9 mouse cellular contexts compared by ENCODE assay signal in the genomic region with DNA sequence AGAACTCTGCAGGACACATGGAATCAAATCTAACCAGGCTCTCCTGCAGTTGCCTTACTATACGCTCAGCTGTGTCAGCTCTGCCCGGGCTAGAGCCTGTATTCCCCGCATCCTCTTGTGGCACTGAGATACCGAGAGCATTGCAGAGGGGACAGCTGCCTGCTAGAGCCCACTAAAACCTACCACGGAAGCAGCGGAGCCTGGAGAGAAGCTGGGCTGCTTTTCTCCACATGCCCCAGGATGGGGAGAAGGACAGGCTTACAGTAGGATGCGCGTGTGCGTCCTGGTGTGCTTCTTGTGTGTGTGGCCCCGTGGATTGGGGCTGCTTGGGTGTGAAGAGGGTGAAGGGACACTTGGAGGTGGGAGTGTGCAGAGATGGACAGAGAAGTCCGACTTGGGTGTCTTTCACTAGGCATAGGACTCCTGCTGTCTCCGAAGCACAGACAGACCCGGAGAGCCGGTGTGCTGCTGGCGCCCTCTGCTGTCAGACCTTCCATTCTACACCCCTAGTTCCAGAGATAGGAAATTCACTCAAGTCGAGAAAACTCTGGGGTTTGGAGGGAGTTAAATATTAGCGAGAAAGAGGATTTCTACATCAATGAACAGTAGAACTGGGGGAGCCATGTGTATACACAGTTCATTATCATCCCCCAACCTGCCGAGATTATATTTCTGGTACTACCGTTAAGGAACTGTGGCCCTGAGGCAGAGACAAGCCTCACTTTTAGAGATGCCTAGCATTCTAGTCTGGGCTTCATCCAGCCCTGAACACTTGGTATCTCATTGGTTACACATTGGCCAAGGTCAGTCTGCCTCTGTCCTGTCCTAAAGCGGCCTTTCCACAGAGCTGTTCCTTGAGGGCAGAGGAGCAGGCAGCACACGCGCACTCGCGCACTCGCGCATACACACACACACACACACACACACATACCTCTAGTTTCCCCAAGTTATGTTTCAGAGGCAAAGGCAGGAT. TPM values are rescaled to one million over a fixed set of nuclear protein-coding genes. Genes with fewer than 3 reads are reported as not detected.
DNase-seq lines count a peak whose midpoint lies in the region; ATAC-seq and TF ChIP-seq lines count a peak whose summit lies in the region.
"Had no signal": no experiment of that assay in that cellular context is flagged by ENCODE, and none has a peak within 500 bp of the region (broad histone marks: within the 10 kb centered on the region; RNA-seq: fewer than 3 reads in every experiment).

No protein-coding gene starts in this region.

- peak; percentile 67 for ATAC-seq in forebrain, embryonic 11.5 days (replicated peaks; ENCODE audit: low FRiP score)
- peak; percentile 78 for ATAC-seq in heart, embryonic 16.5 days (replicated peaks; ENCODE audit: extremely low read depth, insufficient read depth, low FRiP score)
- peak; percentile 64 for ATAC-seq in liver, embryonic 15.5 days (ENCODE audit: insufficient read depth)
- peak; percentile 77 for ATAC-seq in neural tube, embryonic 12.5 days (ENCODE audit: low FRiP score, low read depth)
- peak; percentile 73; the same call in 1 of the 2 replicates for ATAC-seq in stomach, postnatal 0 days (ENCODE audit: low FRiP score, low TSS enrichment)

- H3K4me2 ChIP-seq in forebrain, embryonic 11.5 days (ENCODE audit: low read depth, low read length, severe bottlenecking): peak overlapping the region; percentile 43; the same call in 1 of the 2 replicates
- peak overlapping the region; percentile 56 for H3K4me2 ChIP-seq in heart, embryonic 16.5 days (ENCODE audit: low read depth, low read length)
- H3K4me2 ChIP-seq in liver, embryonic 15.5 days: peak overlapping the region; percentile 4; the same call in 1 of the 2 replicates
- peak overlapping the region; percentile 51 for H3K4me2 ChIP-seq in neural tube, embryonic 12.5 days (replicated peaks)
- H3K4me2 ChIP-seq in stomach, postnatal 0 days (replicated peaks; ENCODE audit: low read depth): no peak overlapping the region

- DNase-seq in CD4-positive, CD25-positive, alpha-beta regulatory T cell, adult 2 months (ENCODE audit: low read depth, low spot score): peak; percentile 76
- DNase-seq in c-Kit-negative CD71-positive TER-119-positive erythroid progenitor cells, embryonic 14.5 days (ENCODE audit: low read depth, low spot score): peak; percentile 26
- peak; percentile 91 for DNase-seq in forebrain, embryonic 11.5 days (ENCODE audit: low spot score)
- DNase-seq in kidney, postnatal 36 days: peak; percentile 79 to 90
- DNase-seq in stomach, postnatal 0 days (ENCODE audit: low spot score): peak; percentile 82

- H3K27me3 ChIP-seq in forebrain, embryonic 11.5 days (ENCODE audit: control insufficient read depth, insufficient read depth, low read length): no peaks in the 10 kb centered on the region
- H3K27me3 ChIP-seq in heart, embryonic 16.5 days (ENCODE audit: control insufficient read depth, insufficient read depth, low read length): no peaks in the 10 kb centered on the region
- peaks cover 7% of the 10 kb centered on the region; the same call in 1 of the 2 replicates for H3K27me3 ChIP-seq in liver, embryonic 15.5 days
- H3K27me3 ChIP-seq in neural tube, embryonic 12.5 days (replicated peaks): no peaks in the 10 kb centered on the region
- no peaks in the 10 kb centered on the region for H3K27me3 ChIP-seq in stomach, postnatal 0 days (ENCODE audit: control insufficient read depth, insufficient read depth, low read length)

- TF ChIP-seq EP300 in stomach, postnatal 0 days (optimal IDR thresholded peaks at IDR 0.05): no peak

- no peaks in the 10 kb centered on the region for H3K36me3 ChIP-seq in forebrain, embryonic 11.5 days (ENCODE audit: control insufficient read depth, insufficient read depth, low read length)
- no peaks in the 10 kb centered on the region for H3K36me3 ChIP-seq in heart, embryonic 16.5 days (ENCODE audit: control insufficient read depth, insufficient read depth)
- H3K36me3 ChIP-seq in liver, embryonic 15.5 days (replicated peaks): no peaks in the 10 kb centered on the region
- H3K36me3 ChIP-seq in neural tube, embryonic 12.5 days: no peaks in the 10 kb centered on the region
- no peaks in the 10 kb centered on the region for H3K36me3 ChIP-seq in stomach, postnatal 0 days (ENCODE audit: control insufficient read depth, insufficient read depth, low read length)

- whole genome bisulfite sequencing in forebrain, embryonic 11.5 days: 39% methylated on average over 26 of the region's 26 CpGs
- 31% methylated on average over 26 of the region's 26 CpGs for WGBS in heart, embryonic 16.5 days
- WGBS in liver, embryonic 15.5 days (ENCODE audit: insufficient replicate concordance): 35% methylated on average over 26 of the region's 26 CpGs
- 39% methylated on average over 26 of the region's 26 CpGs for WGBS in neural tube, embryonic 12.5 days
- 31% methylated on average over 26 of the region's 26 CpGs for WGBS in stomach, postnatal 0 days

- H3K9me3 ChIP-seq in forebrain, embryonic 11.5 days (ENCODE audit: control insufficient read depth, low read length): no peaks in the 10 kb centered on the region
- H3K9me3 ChIP-seq in heart, embryonic 16.5 days (replicated peaks; ENCODE audit: control insufficient read depth, low read length): no peaks in the 10 kb centered on the region
- no peaks in the 10 kb centered on the region for H3K9me3 ChIP-seq in liver, embryonic 15.5 days (replicated peaks)
- 0 out of 2 replicates have a peak, but pooled peaks cover 5% of the 10 kb centered on the region for H3K9me3 ChIP-seq in neural tube, embryonic 12.5 days
- no peaks in the 10 kb centered on the region for H3K9me3 ChIP-seq in stomach, postnatal 0 days (ENCODE audit: control insufficient read depth, low read length)

- H3K4me1 ChIP-seq in forebrain, embryonic 11.5 days (replicated peaks; ENCODE audit: control insufficient read depth, insufficient read depth, low read length): no peaks in the 10 kb centered on the region
- H3K4me1 ChIP-seq in heart, embryonic 16.5 days (ENCODE audit: control insufficient read depth, insufficient read depth, low read length): peaks cover 12% of the 10 kb centered on the region
- H3K4me1 ChIP-seq in liver, embryonic 15.5 days (replicated peaks): no peaks in the 10 kb centered on the region; the same call in 1 of the 2 replicates
- H3K4me1 ChIP-seq in neural tube, embryonic 12.5 days: peaks cover 4% of the 10 kb centered on the region
- no peaks in the 10 kb centered on the region for H3K4me1 ChIP-seq in stomach, postnatal 0 days (replicated peaks; ENCODE audit: control insufficient read depth, insufficient read depth)

- peak; percentile 93 for TF ChIP-seq CTCF in stomach, postnatal 0 days (IDR thresholded peaks at IDR 0.05; ENCODE audit: low read depth)

- no peak overlapping the region for H3K4me3 ChIP-seq in forebrain, embryonic 11.5 days (ENCODE audit: low read depth, low read length)
- peak overlapping the region; percentile 31 for H3K4me3 ChIP-seq in heart, embryonic 16.5 days (ENCODE audit: low read length)
- no peak overlapping the region for H3K4me3 ChIP-seq in liver, embryonic 15.5 days (replicated peaks)
- 0 out of 2 replicates have a peak overlapping the region, but pooled peaks have one; percentile 5 for H3K4me3 ChIP-seq in neural tube, embryonic 12.5 days
- H3K4me3 ChIP-seq in stomach, postnatal 0 days (ENCODE audit: low read depth, low read length): no peak overlapping the region
- H3K4me3 ChIP-seq: erythroblast, embryonic 14.5 days had no signal

- H3K9ac ChIP-seq in forebrain, embryonic 11.5 days (ENCODE audit: low read length): no peak overlapping the region
- H3K9ac ChIP-seq in heart, embryonic 16.5 days (ENCODE audit: low read length): peak overlapping the region; percentile 51
- no peak overlapping the region for H3K9ac ChIP-seq in liver, embryonic 15.5 days
- 0 out of 2 replicates have a peak overlapping the region, but pooled peaks have one; percentile 30 for H3K9ac ChIP-seq in neural tube, embryonic 12.5 days
- H3K9ac ChIP-seq in stomach, postnatal 0 days (ENCODE audit: low read length): 0 out of 2 replicates have a peak overlapping the region, but pooled peaks have one; percentile 9

- no peak overlapping the region for H3K27ac ChIP-seq in forebrain, embryonic 11.5 days (ENCODE audit: low read depth, low read length)
- H3K27ac ChIP-seq in heart, embryonic 16.5 days (ENCODE audit: low read length): 0 out of 2 replicates have a peak overlapping the region, but pooled peaks have one; percentile 26
- H3K27ac ChIP-seq in liver, embryonic 15.5 days (replicated peaks): no peak overlapping the region
- H3K27ac ChIP-seq in neural tube, embryonic 12.5 days: no peak overlapping the region
- H3K27ac ChIP-seq in stomach, postnatal 0 days (replicated peaks): no peak overlapping the region

RNA-seq across cellular contexts. Expression of gene 1700016D06Rik, which starts 0.5 kb away (rescaled TPM):
- not detected in 2 replicates for polyA plus RNA-seq in forebrain, embryonic 11.5 days (2014; fragmentation: Nextera tagmentation; extraction: Ambion mirVana)
- not detected in 2 replicates for polyA plus RNA-seq in heart, embryonic 16.5 days (2015; fragmentation: Nextera tagmentation; extraction: Ambion mirVana)
- not detected in 2 replicates for polyA plus RNA-seq in liver, embryonic 15.5 days (2015; fragmentation: Nextera tagmentation; extraction: Ambion mirVana)
- not detected in 2 replicates for polyA plus RNA-seq in neural tube, embryonic 12.5 days (2016; fragmentation: Nextera tagmentation; extraction: Ambion mirVana)
- polyA plus RNA-seq in stomach, postnatal 0 days (2015; fragmentation: Nextera tagmentation; extraction: Ambion mirVana): not detected in 2 replicates
- polyA plus RNA-seq: erythroblast, embryonic 14.5 days had no signal

RNA-seq across cellular contexts. Expression of gene Arhgef7, which starts 27.2 kb away (rescaled TPM):
- polyA plus RNA-seq in forebrain, embryonic 11.5 days (2014; fragmentation: Nextera tagmentation; extraction: Ambion mirVana): 81.9 and 87.3 TPM in 2 replicates
- 54.1 and 59.6 TPM in 2 replicates for polyA plus RNA-seq in heart, embryonic 16.5 days (2015; fragmentation: Nextera tagmentation; extraction: Ambion mirVana)
- polyA plus RNA-seq in liver, embryonic 15.5 days (2015; fragmentation: Nextera tagmentation; extraction: Ambion mirVana): 9.5 and 11.0 TPM in 2 replicates
- 79.0 and 83.7 TPM in 2 replicates for polyA plus RNA-seq in neural tube, embryonic 12.5 days (2016; fragmentation: Nextera tagmentation; extraction: Ambion mirVana)
- polyA plus RNA-seq in stomach, postnatal 0 days (2015; fragmentation: Nextera tagmentation; extraction: Ambion mirVana): 12.6 and 13.7 TPM in 2 replicates

Comparison
In these comparisons a context has a peak if more than half of its experiments do, and no peak if none do; other contexts are left out.
1. DNase-seq: peak in every context shown above with its lines; median percentile 91 in forebrain, embryonic 11.5 days; 84 in kidney, postnatal 36 days; 82 in stomach, postnatal 0 days; 76 in CD4-positive, CD25-positive, alpha-beta regulatory T cell, adult 2 months; 26 in c-Kit-negative CD71-positive TER-119-positive erythroid progenitor cells, embryonic 14.5 days.
2. H3K4me3 ChIP-seq: peak in heart, embryonic 16.5 days (single experiment) and neural tube, embryonic 12.5 days (single experiment); none in forebrain, embryonic 11.5 days (single experiment), liver, embryonic 15.5 days (single experiment) and stomach, postnatal 0 days (single experiment).
3. H3K9ac ChIP-seq: peak in heart, embryonic 16.5 days (single experiment), neural tube, embryonic 12.5 days (single experiment) and stomach, postnatal 0 days (single experiment); none in forebrain, embryonic 11.5 days (single experiment) and liver, embryonic 15.5 days (single experiment).
4. Peak in every context shown above with its lines, with median percentiles within 50 percentile points of each other: ATAC-seq.